Mouse (Mus musculus) MEL (cell line): Measurements from ENCODE around the gene Thap3. TPM values are rescaled to one million over a fixed set of nuclear protein-coding genes. Genes with fewer than 3 reads are reported as not detected.
A peak's percentile ranks its signal among the peaks of the same experiment; 100 is the strongest.

Experiments
- DNase-seq: peaks from one replicate; pipeline ENCODE4 v3.0.0; 2011; ENCODE audit warnings: low read depth, low spot score
- H3K27ac ChIP-seq: 2 replicates; pipeline ENCODE4 v1.5.1; 2012; ENCODE audit warnings: low read depth, mild to moderate bottlenecking, control low read depth, low read length, moderate library complexity; ENCODE audit not compliant: control insufficient read depth
- H3K27me3 ChIP-seq, 2 experiments: fragments of 150-350 bp in 1 of 2; sonication (generic) in 1 of 2; 2 replicates each; pipeline ENCODE4 v1.6.1; 2012; ENCODE audit warnings: low read length in 2 of 2, mild to moderate bottlenecking in 2 of 2, improper control_type of control experiment in 1 of 2, moderate library complexity in 1 of 2; ENCODE audit not compliant: insufficient read depth in 2 of 2, control insufficient read depth in 1 of 2
- H3K36me3 ChIP-seq, 2 experiments: 2 replicates each; pipeline ENCODE4 v1.6.1; 2012 to 2014; ENCODE audit warnings: low read length in 2 of 2, improper control_type of control experiment in 1 of 2, inconsistent platforms in 1 of 2, mild to moderate bottlenecking in 1 of 2; ENCODE audit not compliant: insufficient read depth in 2 of 2, control insufficient read depth in 1 of 2
- H3K4me1 ChIP-seq, 2 experiments: fragments of 150-350 bp in 1 of 2; sonication (generic) in 1 of 2; 2 replicates each; pipeline ENCODE4 v1.6.1; 2012; ENCODE audit warnings: low read length in 2 of 2, improper control_type of control experiment in 1 of 2, mild to moderate bottlenecking in 1 of 2; ENCODE audit not compliant: insufficient read depth in 2 of 2, control insufficient read depth in 1 of 2
- H3K4me3 ChIP-seq, 2 experiments: fragments of 150-350 bp in 1 of 2; sonication (generic) in 1 of 2; 2 replicates each; pipeline ENCODE4 v1.5.1; 2012; ENCODE audit warnings: low read depth in 2 of 2, low read length in 2 of 2, mild to moderate bottlenecking in 2 of 2, moderate library complexity in 2 of 2, control low read depth in 1 of 2, improper control_type of control experiment in 1 of 2; ENCODE audit not compliant: control insufficient read depth in 1 of 2, insufficient read depth in 1 of 2
- H3K79me2 ChIP-seq: 2 replicates; pipeline ENCODE4 v1.6.1; 2012; ENCODE audit warnings: mild to moderate bottlenecking, low read length, moderate library complexity; ENCODE audit not compliant: control insufficient read depth, poor library complexity, insufficient read depth
- H3K9ac ChIP-seq: 2 replicates; pipeline ENCODE4 v1.6.1; 2012; ENCODE audit warnings: low read depth, mild to moderate bottlenecking, control low read depth, low read length, moderate library complexity; ENCODE audit not compliant: control insufficient read depth, poor library complexity, severe bottlenecking
- H3K9me3 ChIP-seq: fragments of 150-350 bp; sonication (generic); replicated peaks from 2 replicates; pipeline ENCODE4 v1.6.1; 2012; ENCODE audit warnings: mild to moderate bottlenecking, low read length, improper control_type of control experiment, moderate library complexity; ENCODE audit not compliant: insufficient read depth
- BHLHE40 ChIP-seq: IDR thresholded peaks from 2 replicates; pipeline ENCODE4 v1.6.1; 2012; ENCODE audit warnings: low read depth, mild to moderate bottlenecking, inconsistent platforms, low read length, improper control_type of control experiment, borderline replicate concordance
- CHD1 ChIP-seq: IDR thresholded peaks from 2 replicates; pipeline ENCODE4 v1.6.1; 2012; ENCODE audit warnings: low read depth, mild to moderate bottlenecking, inconsistent platforms, low read length, improper control_type of control experiment
- CHD2 ChIP-seq: IDR thresholded peaks from 2 replicates; pipeline ENCODE4 v1.6.1; 2011; ENCODE audit warnings: low read length, improper control_type of control experiment
- CTCF ChIP-seq, 3 experiments: IDR thresholded peaks in 2 of 3; conservative IDR thresholded peaks in 1 of 3; 2 replicates each; pipeline ENCODE4 v1.5.1; 2011 to 2012; ENCODE audit warnings: low read length in 3 of 3, low read depth in 2 of 3, mild to moderate bottlenecking in 2 of 3, improper control_type of control experiment in 1 of 3, inconsistent platforms in 1 of 3, mixed read lengths in 1 of 3, moderate library complexity in 1 of 3; ENCODE audit not compliant: control insufficient read depth in 1 of 3, insufficient read depth in 1 of 3, poor library complexity in 1 of 3, severe bottlenecking in 1 of 3
- E2F4 ChIP-seq: IDR thresholded peaks from 2 replicates; pipeline ENCODE4 v1.6.1; 2011; ENCODE audit warnings: low read depth, low read length, improper control_type of control experiment, borderline replicate concordance
- ELF1 ChIP-seq: IDR thresholded peaks from 2 replicates; pipeline ENCODE4 v1.6.1; 2014; ENCODE audit warnings: low read depth, mild to moderate bottlenecking, inconsistent platforms, low read length, improper control_type of control experiment, moderate library complexity
- EP300 ChIP-seq, 2 experiments: IDR thresholded peaks; 2 replicates each; pipeline ENCODE4 v1.6.1; 2011; ENCODE audit warnings: improper control_type of control experiment in 2 of 2, low read length in 2 of 2, low read depth in 1 of 2, mild to moderate bottlenecking in 1 of 2
- ETS1 ChIP-seq: IDR thresholded peaks from 2 replicates; pipeline ENCODE4 v1.6.1; 2012; ENCODE audit warnings: low read depth, mild to moderate bottlenecking, inconsistent platforms, low read length, improper control_type of control experiment, moderate library complexity
- GABPA ChIP-seq: IDR thresholded peaks from 2 replicates; pipeline ENCODE4 v1.6.1; 2012; ENCODE audit warnings: low read depth, mild to moderate bottlenecking, inconsistent platforms, low read length, improper control_type of control experiment, moderate library complexity
- GATA1 ChIP-seq: IDR thresholded peaks from 2 replicates; pipeline ENCODE4 v1.6.1; 2011; ENCODE audit warnings: low read depth, low read length, improper control_type of control experiment
- HCFC1 ChIP-seq: IDR thresholded peaks from 2 replicates; pipeline ENCODE4 v1.6.1; 2012; ENCODE audit warnings: low read depth, mild to moderate bottlenecking, inconsistent platforms, low read length, improper control_type of control experiment, moderate library complexity
- JUND ChIP-seq: IDR thresholded peaks from 2 replicates; pipeline ENCODE4 v1.6.1; 2011; ENCODE audit warnings: low read depth, mild to moderate bottlenecking, improper control_type of control experiment, low read length
- KAT2A ChIP-seq: conservative IDR thresholded peaks from 2 replicates; pipeline ENCODE4 v1.6.1; 2012; ENCODE audit warnings: low read depth, low read length, improper control_type of control experiment, inconsistent platforms
- MAFK ChIP-seq: IDR thresholded peaks from 2 replicates; pipeline ENCODE4 v1.6.1; 2011; ENCODE audit warnings: low read depth, mild to moderate bottlenecking, low read length, improper control_type of control experiment, borderline replicate concordance
- MAX ChIP-seq: IDR thresholded peaks from 2 replicates; pipeline ENCODE4 v1.6.1; 2011; ENCODE audit warnings: low read length, improper control_type of control experiment
- MAZ ChIP-seq: IDR thresholded peaks from 2 replicates; pipeline ENCODE4 v1.6.1; 2012; ENCODE audit warnings: low read depth, mild to moderate bottlenecking, inconsistent platforms, low read length, improper control_type of control experiment
- MEF2A ChIP-seq: IDR thresholded peaks from 2 replicates; pipeline ENCODE4 v1.6.1; 2014; ENCODE audit warnings: low read depth, mild to moderate bottlenecking, inconsistent platforms, low read length, improper control_type of control experiment; ENCODE audit not compliant: poor library complexity, insufficient replicate concordance, severe bottlenecking; ENCODE audit errors: extremely low read depth
- MXI1 ChIP-seq: IDR thresholded peaks from 2 replicates; pipeline ENCODE4 v1.6.1; 2011; ENCODE audit warnings: mild to moderate bottlenecking, low read depth, low read length, improper control_type of control experiment
- MYB ChIP-seq: IDR thresholded peaks from 2 replicates; pipeline ENCODE4 v1.6.1; 2011; ENCODE audit warnings: mild to moderate bottlenecking, low read depth, low read length, improper control_type of control experiment
- MYC ChIP-seq: IDR thresholded peaks from 2 replicates; pipeline ENCODE4 v1.6.1; 2011; ENCODE audit warnings: low read depth, mild to moderate bottlenecking, low read length, improper control_type of control experiment, moderate library complexity
- NELFE ChIP-seq: IDR thresholded peaks from 2 replicates; pipeline ENCODE4 v1.6.1; 2011; ENCODE audit warnings: low read depth, low read length, improper control_type of control experiment
- NRF1 ChIP-seq: IDR thresholded peaks from 2 replicates; pipeline ENCODE4 v1.6.1; 2014; ENCODE audit warnings: low read depth, mild to moderate bottlenecking, inconsistent platforms, low read length, improper control_type of control experiment, moderate library complexity; ENCODE audit not compliant: poor library complexity, insufficient read depth, severe bottlenecking
- POLR2A ChIP-seq, 2 experiments: IDR thresholded peaks; 2 replicates each; pipeline ENCODE4 v1.6.1; 2011 to 2012; ENCODE audit warnings: low read length in 2 of 2, mild to moderate bottlenecking in 2 of 2, control low read depth in 1 of 2, improper control_type of control experiment in 1 of 2, low read depth in 1 of 2, moderate library complexity in 1 of 2; ENCODE audit not compliant: control insufficient read depth in 1 of 2, insufficient read depth in 1 of 2, poor library complexity in 1 of 2
- POLR2AphosphoS2 ChIP-seq: IDR thresholded peaks from 2 replicates; pipeline ENCODE4 v1.6.1; 2011; ENCODE audit warnings: low read length, improper control_type of control experiment
- RAD21 ChIP-seq: IDR thresholded peaks from 2 replicates; pipeline ENCODE4 v1.6.1; 2011; ENCODE audit warnings: mild to moderate bottlenecking, low read depth, low read length, improper control_type of control experiment
- RCOR1 ChIP-seq: IDR thresholded peaks from 2 replicates; pipeline ENCODE4 v1.6.1; 2012; ENCODE audit warnings: low read depth, mild to moderate bottlenecking, inconsistent platforms, low read length, improper control_type of control experiment
- SIN3A ChIP-seq: IDR thresholded peaks from 2 replicates; pipeline ENCODE4 v1.6.1; 2012; ENCODE audit warnings: low read length, improper control_type of control experiment, inconsistent platforms
- SMC3 ChIP-seq: IDR thresholded peaks from 2 replicates; pipeline ENCODE4 v1.6.1; 2011; ENCODE audit warnings: low read depth, low read length, improper control_type of control experiment
- TAL1 ChIP-seq: IDR thresholded peaks from 2 replicates; pipeline ENCODE4 v1.6.1; 2012; ENCODE audit warnings: mild to moderate bottlenecking, inconsistent platforms, low read length, moderate library complexity, mixed read lengths
- TBP ChIP-seq: IDR thresholded peaks from 2 replicates; pipeline ENCODE4 v1.8.0; 2011; ENCODE audit warnings: low read depth, low read length, improper control_type of control experiment
- TCF12 ChIP-seq: IDR thresholded peaks from 2 replicates; pipeline ENCODE4 v1.6.1; 2014; ENCODE audit warnings: low read depth, mild to moderate bottlenecking, inconsistent platforms, low read length, improper control_type of control experiment, moderate library complexity
- UBTF ChIP-seq: IDR thresholded peaks from 2 replicates; pipeline ENCODE4 v1.6.1; 2012; ENCODE audit warnings: low read depth, mild to moderate bottlenecking, inconsistent platforms, low read length, improper control_type of control experiment, moderate library complexity, borderline replicate concordance; ENCODE audit not compliant: insufficient read depth
- USF1 ChIP-seq: IDR thresholded peaks from 2 replicates; pipeline ENCODE4 v1.6.1; 2014; ENCODE audit warnings: low read depth, mild to moderate bottlenecking, inconsistent platforms, low read length, improper control_type of control experiment, moderate library complexity
- USF2 ChIP-seq, 2 experiments: IDR thresholded peaks; 2 replicates each; pipeline ENCODE4 v1.6.1; 2011 to 2012; ENCODE audit warnings: improper control_type of control experiment in 2 of 2, low read length in 2 of 2, borderline replicate concordance in 1 of 2, inconsistent platforms in 1 of 2, low read depth in 1 of 2, mild to moderate bottlenecking in 1 of 2; ENCODE audit not compliant: insufficient read depth in 1 of 2
- ZC3H11A ChIP-seq: IDR thresholded peaks from 2 replicates; pipeline ENCODE4 v1.6.1; 2012; ENCODE audit warnings: low read depth, mild to moderate bottlenecking, inconsistent platforms, low read length, improper control_type of control experiment
- ZKSCAN1 ChIP-seq: IDR thresholded peaks from 2 replicates; pipeline ENCODE4 v1.6.1; 2012; ENCODE audit warnings: low read depth, mild to moderate bottlenecking, inconsistent platforms, low read length, improper control_type of control experiment, moderate library complexity
- ZMIZ1 ChIP-seq: IDR thresholded peaks from 2 replicates; pipeline ENCODE4 v1.6.1; 2012; ENCODE audit warnings: low read depth, mild to moderate bottlenecking, inconsistent platforms, low read length, improper control_type of control experiment, moderate library complexity
- ZNF384 ChIP-seq: IDR thresholded peaks from 2 replicates; pipeline ENCODE4 v1.6.1; 2012; ENCODE audit warnings: low read depth, mild to moderate bottlenecking, inconsistent platforms, low read length, improper control_type of control experiment
- polyA plus RNA-seq, 2 experiments: library from polyadenylated mRNA; stranded (reverse) in 1 of 2; unstranded in 1 of 2; fragments of >175 nt in 1 of 2; fragments of >200 nt in 1 of 2; gene quantifications; 2 replicates each; pipeline versions ENCODE4 v1.2.1 to v1.2.4; 2012; ENCODE audit warnings: low replicate concordance in 2 of 2, low read depth in 1 of 2; ENCODE audit not compliant: insufficient read length in 2 of 2, insufficient read depth in 1 of 2, missing spikeins in 1 of 2
- total RNA-seq: library from RNA; depleted of rRNA; stranded (reverse); fragments of 300-350 nt; gene quantifications from 2 replicates; pipeline ENCODE4 v1.2.3, GENCODE M21; 2012

Gene Thap3
- total and polyA plus RNA-seq, 3 experiments = 13.7 to 17.2 TPM; not detected in 1

- H3K9ac ChIP-seq = peak overlapping the region; percentile 53
- peak; percentile 96 for DNase-seq
- peaks cover 4% of the 10 kb centered on the region for H3K79me2 ChIP-seq
- no peaks in the 10 kb centered on the region for H3K9me3 ChIP-seq
- no peak overlapping the region for H3K4me3 ChIP-seq
- peaks cover 34 to 48% of the 10 kb centered on the region in 2 experiments for H3K4me1 ChIP-seq
- peaks cover 23 to 51% of the 10 kb centered on the region in 2 experiments for H3K36me3 ChIP-seq
- peak overlapping the region; percentile 96 for H3K27ac ChIP-seq
- no peaks in the 10 kb centered on the region for H3K27me3 ChIP-seq
- TF ChIP-seq NRF1 = no peak
- TF ChIP-seq TAL1 = peak; percentile 88
- no peak for TF ChIP-seq ZC3H11A
- peak; percentile 89 for TF ChIP-seq GATA1
- TF ChIP-seq MYB = peak; percentile 74; the same call in 1 of the 2 replicates
- TF ChIP-seq ELF1 = 0 out of 2 replicates have a peak, but pooled peaks have one; percentile 15
- TF ChIP-seq CHD1 = no peak
- peak; percentile 96 for TF ChIP-seq ETS1
- TF ChIP-seq ZMIZ1 = peak; percentile 91
- peak; percentile 98 for TF ChIP-seq MYC
- TF ChIP-seq JUND = peak; percentile 86
- TF ChIP-seq MXI1 = peak; percentile 97
- no peak for TF ChIP-seq E2F4
- TF ChIP-seq TBP = peak; percentile 51
- TF ChIP-seq ZKSCAN1 = 0 out of 2 replicates have a peak, but pooled peaks have one; percentile 37
- TF ChIP-seq UBTF = no peak
- TF ChIP-seq NELFE = peak; percentile 63
- TF ChIP-seq GABPA = 0 out of 2 replicates have a peak, but pooled peaks have one; percentile 17
- peak in 1 of 2 experiments; percentile 76; a peak in 2 of 4 replicates for TF ChIP-seq POLR2A (IDR thresholded peaks at IDR 0.05; ENCODE audit: control insufficient read depth in 1 of 2, insufficient read depth in 1 of 2, low read depth in 1 of 2, low read length in 2 of 2, poor library complexity in 1 of 2)
- peak; percentile 82 for TF ChIP-seq POLR2AphosphoS2
- peak; percentile 83 for TF ChIP-seq BHLHE40
- TF ChIP-seq MEF2A = no peak
- TF ChIP-seq USF1 = no peak
- no peak for TF ChIP-seq CTCF (IDR thresholded peaks at IDR 0.05 in 2 of 3, conservative IDR thresholded peaks at IDR 0.05 in 1 of 3; ENCODE audit: control insufficient read depth in 1 of 3, insufficient read depth in 1 of 3, low read depth in 2 of 3, low read length in 3 of 3, poor library complexity in 1 of 3, severe bottlenecking in 1 of 3)
- TF ChIP-seq MAFK = peak; percentile 61; the same call in 1 of the 2 replicates
- no peak for TF ChIP-seq SMC3
- peak; percentile 96 for TF ChIP-seq EP300 (IDR thresholded peaks at IDR 0.05; ENCODE audit: low read depth in 1 of 2, low read length in 2 of 2)
- peak; percentile 46 for TF ChIP-seq KAT2A
- peak; percentile 45; the same call in 1 of the 2 replicates for TF ChIP-seq CHD2
- TF ChIP-seq ZNF384 = no peak
- no peak for TF ChIP-seq USF2 (IDR thresholded peaks at IDR 0.05; ENCODE audit: borderline replicate concordance in 1 of 2, insufficient read depth in 1 of 2, low read depth in 1 of 2, low read length in 2 of 2)
- TF ChIP-seq HCFC1 = 0 out of 2 replicates have a peak, but pooled peaks have one; percentile 49
- peak; percentile 91 for TF ChIP-seq MAX
- TF ChIP-seq TCF12 = peak; percentile 92
- peak; percentile 97 for TF ChIP-seq MAZ
- TF ChIP-seq SIN3A = peak; percentile 96
- peak; percentile 75 for TF ChIP-seq RCOR1
- no peak for TF ChIP-seq RAD21
Measured at GRCm38 (mm10) chr4:151960513-151960854, 28.3 kb downstream of the Thap3 start.
